Mouse (Mus musculus): ENCODE measurements around the gene Syne3. TPM values are rescaled to one million over a fixed set of nuclear protein-coding genes. Genes with fewer than 3 reads are reported as not detected.

Gene Syne3
- total and polyA plus RNA-seq, 3 experiments, result 4.9 to 10.7 TPM; not detected in 1

DNA sequence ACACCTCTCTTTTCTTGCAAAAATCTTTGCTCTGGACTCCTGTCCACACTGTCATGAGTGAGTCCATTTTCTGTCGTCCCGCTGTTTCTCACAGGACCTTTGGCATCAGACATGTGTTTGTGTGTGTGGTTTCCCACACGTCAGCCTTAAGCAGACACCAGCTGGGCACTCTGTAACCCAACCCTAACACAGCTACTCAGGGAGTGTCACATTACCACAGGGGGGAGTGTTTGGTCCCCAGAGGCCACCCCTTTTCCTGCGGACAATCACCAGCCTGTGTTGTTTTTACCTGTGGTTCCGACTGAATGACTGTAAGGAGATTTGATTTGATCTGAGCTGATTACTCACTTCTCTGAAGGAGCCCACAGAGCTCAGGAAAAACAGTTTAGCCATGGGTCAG, 105.5 kb downstream of the Syne3 start:
- TF ChIP-seq E2F4 (IDR thresholded peaks at IDR 0.05; ENCODE audit: borderline replicate concordance, low read depth, low read length) (no peak), UBTF (IDR thresholded peaks at IDR 0.05; ENCODE audit: borderline replicate concordance, insufficient read depth, low read depth, low read length) (no peak), BHLHE40 (IDR thresholded peaks at IDR 0.05; ENCODE audit: borderline replicate concordance, low read depth, low read length) (no peak), KAT2A (conservative IDR thresholded peaks at IDR 0.05; ENCODE audit: low read depth, low read length) (no peak), SIN3A (IDR thresholded peaks at IDR 0.05; ENCODE audit: low read length) (no peak), NRF1 (IDR thresholded peaks at IDR 0.05; ENCODE audit: insufficient read depth, low read depth, low read length, poor library complexity, severe bottlenecking) (no peak), NELFE (IDR thresholded peaks at IDR 0.05; ENCODE audit: low read depth, low read length) (no peak), USF1 (IDR thresholded peaks at IDR 0.05; ENCODE audit: low read depth, low read length) (no peak), MYB (IDR thresholded peaks at IDR 0.05; ENCODE audit: low read depth, low read length) (no peak), CHD2 (IDR thresholded peaks at IDR 0.05; ENCODE audit: low read length) (no peak), TAL1 (IDR thresholded peaks at IDR 0.05; ENCODE audit: low read length) (no peak), MXI1 (IDR thresholded peaks at IDR 0.05; ENCODE audit: low read depth, low read length) (no peak), EP300 (IDR thresholded peaks at IDR 0.05; ENCODE audit: low read depth in 1 of 2, low read length in 2 of 2) (no peak), ZMIZ1 (IDR thresholded peaks at IDR 0.05; ENCODE audit: low read depth, low read length) (no peak), ELF1 (IDR thresholded peaks at IDR 0.05; ENCODE audit: low read depth, low read length) (no peak), ZKSCAN1 (IDR thresholded peaks at IDR 0.05; ENCODE audit: low read depth, low read length) (no peak), ZC3H11A (IDR thresholded peaks at IDR 0.05; ENCODE audit: low read depth, low read length) (no peak), MEF2A (IDR thresholded peaks at IDR 0.05; ENCODE audit: extremely low read depth, insufficient replicate concordance, low read depth, low read length, poor library complexity, severe bottlenecking) (no peak), MAFK (IDR thresholded peaks at IDR 0.05; ENCODE audit: borderline replicate concordance, low read depth, low read length) (no peak)
- no peak for DNase-seq (ENCODE audit: low read depth, low spot score)
- Histone ChIP-seq H3K9ac (ENCODE audit: control insufficient read depth, low read depth, low read length, poor library complexity, severe bottlenecking) (no peak overlapping the region), H3K4me1 (ENCODE audit: control insufficient read depth in 1 of 2, insufficient read depth in 2 of 2, low read length in 2 of 2) (no peaks in the 10 kb centered on the region), H3K79me2 (ENCODE audit: control insufficient read depth, insufficient read depth, low read length, poor library complexity) (no peaks in the 10 kb centered on the region), H3K27me3 (ENCODE audit: control insufficient read depth in 1 of 2, insufficient read depth in 2 of 2, low read length in 2 of 2) (no peaks in the 10 kb centered on the region), H3K27ac (ENCODE audit: control insufficient read depth, low read depth, low read length) (no peak overlapping the region), H3K36me3 (ENCODE audit: control insufficient read depth in 1 of 2, insufficient read depth in 2 of 2, low read length in 2 of 2) (no peaks in the 10 kb centered on the region), H3K4me3 (ENCODE audit: control insufficient read depth in 1 of 2, insufficient read depth in 1 of 2, low read depth in 2 of 2, low read length in 2 of 2) (no peak overlapping the region), H3K9me3 (replicated peaks; ENCODE audit: insufficient read depth, low read length) (no peaks in the 10 kb centered on the region)

DNA sequence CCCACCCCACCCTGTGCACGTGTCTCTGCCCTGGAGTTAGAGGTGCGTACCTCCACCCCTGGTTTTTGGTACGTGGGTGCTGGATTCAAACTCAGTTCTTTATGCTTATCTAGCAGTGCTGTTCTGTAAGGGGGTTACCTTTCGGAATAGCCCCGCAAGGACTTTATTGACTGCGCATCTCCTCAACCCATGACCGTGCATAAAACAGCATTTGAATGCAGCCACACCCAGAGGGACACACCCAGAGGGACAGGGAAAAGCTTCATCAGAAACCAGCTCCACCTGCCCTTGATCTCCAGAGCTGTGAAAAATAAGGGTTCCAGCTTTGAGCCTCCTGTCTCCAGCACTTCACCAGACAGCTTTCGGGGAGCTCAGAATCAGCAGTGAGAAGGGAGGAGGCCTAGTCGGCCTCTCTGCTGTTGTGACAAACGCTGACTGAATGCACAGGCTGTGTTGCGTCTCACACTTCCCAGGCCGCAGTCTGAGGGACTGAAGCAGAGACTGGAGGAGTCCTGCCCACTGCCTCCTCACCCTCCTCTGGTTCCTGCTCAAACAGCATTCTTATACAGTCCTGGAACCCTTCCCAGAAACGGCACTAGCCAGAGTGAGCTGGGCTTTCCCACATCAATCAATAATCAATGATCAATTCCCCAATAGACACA, 107.1 kb downstream of the Syne3 start:
- no peaks in the 10 kb centered on the region for H3K9me3 ChIP-seq (replicated peaks; ENCODE audit: insufficient read depth, low read length)
- H3K9ac ChIP-seq (ENCODE audit: control insufficient read depth, low read depth, low read length, poor library complexity, severe bottlenecking), result no peak overlapping the region
- H3K79me2 ChIP-seq (ENCODE audit: control insufficient read depth, insufficient read depth, low read length, poor library complexity), result no peaks in the 10 kb centered on the region
- no peak overlapping the region for H3K4me3 ChIP-seq (ENCODE audit: control insufficient read depth in 1 of 2, insufficient read depth in 1 of 2, low read depth in 2 of 2, low read length in 2 of 2)
- H3K36me3 ChIP-seq (ENCODE audit: control insufficient read depth in 1 of 2, insufficient read depth in 2 of 2, low read length in 2 of 2), result no peaks in the 10 kb centered on the region
- no peaks in the 10 kb centered on the region for H3K27me3 ChIP-seq (ENCODE audit: control insufficient read depth in 1 of 2, insufficient read depth in 2 of 2, low read length in 2 of 2)
- no peaks in the 10 kb centered on the region for H3K4me1 ChIP-seq (ENCODE audit: control insufficient read depth in 1 of 2, insufficient read depth in 2 of 2, low read length in 2 of 2)
- H3K27ac ChIP-seq (ENCODE audit: control insufficient read depth, low read depth, low read length), result no peak overlapping the region
- no peak for DNase-seq (ENCODE audit: low read depth, low spot score)
- no peak for TF ChIP-seq ZKSCAN1 (IDR thresholded peaks at IDR 0.05; ENCODE audit: low read depth, low read length)
- TF ChIP-seq POLR2AphosphoS5 (IDR thresholded peaks at IDR 0.05; ENCODE audit: borderline replicate concordance, low read depth, low read length), result no peak
- TF ChIP-seq SIN3A (IDR thresholded peaks at IDR 0.05; ENCODE audit: low read length), result no peak
- TF ChIP-seq TBP (IDR thresholded peaks at IDR 0.05; ENCODE audit: low read depth, low read length), result no peak
- TF ChIP-seq MYC (IDR thresholded peaks at IDR 0.05; ENCODE audit: low read depth, low read length), result no peak
- no peak for TF ChIP-seq SMC3 (IDR thresholded peaks at IDR 0.05; ENCODE audit: low read depth, low read length)
- TF ChIP-seq CTCF (IDR thresholded peaks at IDR 0.05 in 2 of 3, conservative IDR thresholded peaks at IDR 0.05 in 1 of 3; ENCODE audit: control insufficient read depth in 1 of 3, insufficient read depth in 1 of 3, low read depth in 2 of 3, low read length in 3 of 3, poor library complexity in 1 of 3, severe bottlenecking in 1 of 3), result no peak
- TF ChIP-seq POLR2A (IDR thresholded peaks at IDR 0.05; ENCODE audit: control insufficient read depth in 1 of 2, insufficient read depth in 1 of 2, low read depth in 1 of 2, low read length in 2 of 2, poor library complexity in 1 of 2), result no peak
- TF ChIP-seq MAFK (IDR thresholded peaks at IDR 0.05; ENCODE audit: borderline replicate concordance, low read depth, low read length), result no peak
- TF ChIP-seq ZC3H11A (IDR thresholded peaks at IDR 0.05; ENCODE audit: low read depth, low read length), result no peak
- TF ChIP-seq MXI1 (IDR thresholded peaks at IDR 0.05; ENCODE audit: low read depth, low read length), result no peak
- TF ChIP-seq POLR2AphosphoS2 (IDR thresholded peaks at IDR 0.05; ENCODE audit: low read length), result no peak
- TF ChIP-seq KAT2A (conservative IDR thresholded peaks at IDR 0.05; ENCODE audit: low read depth, low read length), result no peak
- TF ChIP-seq GABPA (IDR thresholded peaks at IDR 0.05; ENCODE audit: low read depth, low read length), result no peak
- TF ChIP-seq HCFC1 (IDR thresholded peaks at IDR 0.05; ENCODE audit: low read depth, low read length), result no peak
